Comparison of ENCODE assay signal across 10 mouse cellular contexts in the genomic region with DNA sequence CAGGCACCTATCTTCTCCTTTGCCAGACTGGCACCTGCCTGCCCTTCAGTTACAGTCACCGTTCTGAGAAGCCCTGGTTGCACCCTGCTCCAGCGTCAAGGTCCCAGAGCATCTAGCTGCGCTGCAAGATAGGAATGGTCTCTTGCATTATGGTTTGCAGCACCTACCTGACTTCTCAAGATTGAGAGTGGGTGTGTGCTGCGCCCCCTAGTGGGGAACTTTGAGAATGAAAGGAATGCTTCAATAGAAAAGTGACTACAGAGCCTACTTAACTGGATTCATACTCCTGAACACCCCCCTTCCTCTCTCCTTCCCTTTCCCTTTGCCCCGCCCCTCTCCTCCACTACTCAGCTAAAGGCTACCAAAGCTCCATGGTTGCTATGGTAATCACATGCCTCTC. TPM values are rescaled to one million over a fixed set of nuclear protein-coding genes. Genes with fewer than 3 reads are reported as not detected.
DNase-seq lines count a peak whose midpoint lies in the region; ATAC-seq lines count a peak whose summit lies in the region.
"Had no signal": no experiment of that assay in that cellular context is flagged by ENCODE, and none has a peak within 500 bp of the region (broad histone marks: within the 10 kb centered on the region; RNA-seq: fewer than 3 reads in every experiment).

No protein-coding gene starts in this region.

- intact Hi-C loops in heart, postnatal 10 days (cut with DNase I), result no loop called here

- WGBS in midbrain, embryonic 10.5 days, result 33% methylated on average over 5 of the region's 5 CpGs
- WGBS in midbrain, embryonic 15.5 days, result 25% methylated on average over 5 of the region's 5 CpGs
- WGBS in liver, embryonic 11.5 days, result 25% methylated on average over 5 of the region's 5 CpGs

- no peak overlapping the region for H3K4me2 ChIP-seq in midbrain, embryonic 15.5 days
- H3K4me2 ChIP-seq in liver, embryonic 11.5 days, result no peak overlapping the region
- H3K4me2 ChIP-seq: hindbrain, embryonic 15.5 days had no signal

- H3K4me1 ChIP-seq in midbrain, embryonic 10.5 days, result no peaks in the 10 kb centered on the region
- no peaks in the 10 kb centered on the region for H3K4me1 ChIP-seq in midbrain, embryonic 15.5 days
- no peaks in the 10 kb centered on the region; the same call in 1 of the 2 replicates for H3K4me1 ChIP-seq in liver, embryonic 11.5 days (replicated peaks; ENCODE audit: control insufficient read depth, insufficient read depth, low read length)
- H3K4me1 ChIP-seq: hindbrain, embryonic 15.5 days had no signal

- H3K9ac ChIP-seq in midbrain, embryonic 15.5 days, result no peak overlapping the region
- H3K9ac ChIP-seq in liver, embryonic 11.5 days (ENCODE audit: low read depth, low read length), result no peak overlapping the region
- H3K9ac ChIP-seq: hindbrain, embryonic 15.5 days had no signal

- ATAC-seq in midbrain, embryonic 15.5 days (replicated peaks), result no peak
- no peak for ATAC-seq in liver, embryonic 11.5 days (replicated peaks; ENCODE audit: low FRiP score)
- ATAC-seq in erythroblast, adult 5-6 weeks (replicated peaks; ENCODE audit: low FRiP score, poor library complexity, severe bottlenecking), result no peak

- no peaks in the 10 kb centered on the region for H3K9me3 ChIP-seq in midbrain, embryonic 10.5 days (replicated peaks)
- H3K9me3 ChIP-seq in midbrain, embryonic 15.5 days, result no peaks in the 10 kb centered on the region
- H3K9me3 ChIP-seq in liver, embryonic 11.5 days (ENCODE audit: control insufficient read depth, low read length), result no peaks in the 10 kb centered on the region
- H3K9me3 ChIP-seq: hindbrain, embryonic 15.5 days had no signal

- no peaks in the 10 kb centered on the region for H3K27me3 ChIP-seq in midbrain, embryonic 10.5 days (ENCODE audit: low read depth, poor library complexity, severe bottlenecking)
- H3K27me3 ChIP-seq in midbrain, embryonic 15.5 days (replicated peaks), result no peaks in the 10 kb centered on the region
- no peaks in the 10 kb centered on the region for H3K27me3 ChIP-seq in liver, embryonic 11.5 days (replicated peaks; ENCODE audit: control insufficient read depth, insufficient read depth, low read length)

- peak; percentile 58 for DNase-seq in midbrain, embryonic 10.5 days (ENCODE audit: low spot score)
- DNase-seq in T-cell, adult 2 months (ENCODE audit: low spot score), result peak; percentile 35
- peak; percentile 22 for DNase-seq in cerebellum, adult 9-11 months
- peak; percentile 62 to 75 for DNase-seq in heart, postnatal 10 days
- DNase-seq in liver, embryonic 11.5 days (ENCODE audit: low spot score), result peak; percentile 61
- peak; percentile 12 to 27 for DNase-seq in right cerebral cortex, postnatal 36 days (ENCODE audit: low spot score in 2 of 2)

- no peaks in the 10 kb centered on the region for H3K36me3 ChIP-seq in midbrain, embryonic 10.5 days
- H3K36me3 ChIP-seq in midbrain, embryonic 15.5 days (replicated peaks), result no peaks in the 10 kb centered on the region
- no peaks in the 10 kb centered on the region for H3K36me3 ChIP-seq in liver, embryonic 11.5 days (ENCODE audit: control insufficient read depth, insufficient read depth, low read length)
- H3K36me3 ChIP-seq: hindbrain, embryonic 15.5 days had no signal

- H3K4me3 ChIP-seq in midbrain, embryonic 10.5 days, result no peak overlapping the region
- no peak overlapping the region for H3K4me3 ChIP-seq in midbrain, embryonic 15.5 days
- no peak overlapping the region for H3K4me3 ChIP-seq in liver, embryonic 11.5 days (ENCODE audit: low read depth, low read length)
- H3K4me3 ChIP-seq: hindbrain, embryonic 15.5 days had no signal

- H3K27ac ChIP-seq in midbrain, embryonic 10.5 days (replicated peaks), result no peak overlapping the region
- H3K27ac ChIP-seq in midbrain, embryonic 15.5 days, result no peak overlapping the region
- no peak overlapping the region for H3K27ac ChIP-seq in liver, embryonic 11.5 days (ENCODE audit: low read depth, low read length)
- H3K27ac ChIP-seq: hindbrain, embryonic 15.5 days had no signal

RNA-seq across cellular contexts. Expression of a gene that starts 24.6 kb away (rescaled TPM):
- polyA plus RNA-seq in midbrain, embryonic 10.5 days (2016; fragmentation: Nextera tagmentation; extraction: Ambion mirVana), result 0.06 TPM in 1 of 2 replicates, not detected in the other
- polyA plus RNA-seq in midbrain, embryonic 15.5 days (2015; fragmentation: Nextera tagmentation; extraction: Ambion mirVana), result 1.0 and 1.2 TPM in 2 replicates
- 1 to 10 TPM; 1.8 to 2.3 TPM for total RNA-seq in heart, postnatal 10 days (2021)
- 4.1 TPM in 2 replicates for polyA plus RNA-seq in liver, embryonic 11.5 days (2014; fragmentation: Nextera tagmentation; extraction: Ambion mirVana)
- total RNA-seq in erythroblast, adult 5-6 weeks (2015; ENCODE audit: low replicate concordance), result 0.63 TPM in 1 of 2 replicates, not detected in the other
- total RNA-seq in erythroblast, adult 5-6 weeks (2017; ENCODE audit: low replicate concordance), result 1.0 and 1.3 TPM in 2 replicates
- total RNA-seq: neutrophil, adult 5-6 weeks had no signal

RNA-seq across cellular contexts. Expression of a gene that starts 51.8 kb away (rescaled TPM):
- polyA plus RNA-seq in midbrain, embryonic 10.5 days (2016; fragmentation: Nextera tagmentation; extraction: Ambion mirVana), result not detected in 2 replicates
- 2.6 and 3.6 TPM in 2 replicates for polyA plus RNA-seq in midbrain, embryonic 15.5 days (2015; fragmentation: Nextera tagmentation; extraction: Ambion mirVana)
- total RNA-seq in heart, postnatal 10 days (2021), result under 1 TPM in 1 of 2 experiments, not detected in 1; 0.29 TPM
- not detected in 2 replicates for polyA plus RNA-seq in liver, embryonic 11.5 days (2014; fragmentation: Nextera tagmentation; extraction: Ambion mirVana)
- not detected in 2 replicates for total RNA-seq in erythroblast, adult 5-6 weeks (2015; ENCODE audit: low replicate concordance)
- total RNA-seq in erythroblast, adult 5-6 weeks (2017; ENCODE audit: low replicate concordance), result not detected in 2 replicates
- total RNA-seq: neutrophil, adult 5-6 weeks had no signal
